In the genomic region with DNA sequence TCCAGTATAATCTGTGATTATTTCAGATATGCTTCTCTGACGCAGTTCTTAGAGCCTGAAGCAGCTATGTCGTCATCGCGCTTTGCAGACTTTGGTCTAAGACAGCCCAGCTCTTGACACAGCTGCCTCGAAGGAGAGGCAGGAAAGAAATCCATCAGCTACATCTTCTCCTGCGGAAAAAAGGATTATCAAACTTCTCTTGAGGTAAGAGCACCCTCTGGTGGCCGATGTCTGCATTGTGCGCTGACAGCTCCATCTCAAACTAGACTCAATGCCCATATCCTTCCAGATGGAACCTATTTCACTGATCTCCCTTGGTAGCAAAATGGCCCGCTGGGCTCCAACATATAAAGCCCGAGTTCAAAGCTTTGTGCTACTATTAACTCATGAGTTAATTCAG, we compare ENCODE assay signal across 9 mouse cellular contexts.
DNase-seq lines count a peak whose midpoint lies in the region; ATAC-seq and TF ChIP-seq lines count a peak whose summit lies in the region.
"Had no signal": no experiment of that assay in that cellular context is flagged by ENCODE, and none has a peak within 500 bp of the region (broad histone marks: within the 10 kb centered on the region; RNA-seq: fewer than 3 reads in every experiment).

No protein-coding gene starts in this region.

- WGBS in forebrain, embryonic 14.5 days: 7% methylated on average over 10 of the region's 10 CpGs
- WGBS in lung, embryonic 15.5 days: 7% methylated on average over 10 of the region's 10 CpGs

- H3K4me3 ChIP-seq in G1E (ENCODE audit: low read depth, low read length): no peak overlapping the region
- no peak overlapping the region for H3K4me3 ChIP-seq in forebrain, embryonic 14.5 days (ENCODE audit: low read depth, low read length)
- peak overlapping the region; percentile 21; the same call in 1 of the 2 replicates for H3K4me3 ChIP-seq in lung, embryonic 15.5 days
- H3K4me3 ChIP-seq: megakaryocyte, embryonic 14.5 days had no signal

- H3K9me3 ChIP-seq in G1E (replicated peaks): no peaks in the 10 kb centered on the region
- H3K9me3 ChIP-seq in forebrain, embryonic 14.5 days (replicated peaks; ENCODE audit: control insufficient read depth, low read length): no peaks in the 10 kb centered on the region
- H3K9me3 ChIP-seq in lung, embryonic 15.5 days: no peaks in the 10 kb centered on the region

- H3K4me2 ChIP-seq in forebrain, embryonic 14.5 days (ENCODE audit: low read length): no peak overlapping the region
- H3K4me2 ChIP-seq in lung, embryonic 15.5 days: peak overlapping the region; percentile 48

- H3K27ac ChIP-seq in forebrain, embryonic 14.5 days (ENCODE audit: low read depth, low read length): no peak overlapping the region
- no peak overlapping the region for H3K27ac ChIP-seq in lung, embryonic 15.5 days

- no peak overlapping the region for H3K9ac ChIP-seq in forebrain, embryonic 14.5 days (ENCODE audit: low read length)
- H3K9ac ChIP-seq in lung, embryonic 15.5 days: no peak overlapping the region

- TF ChIP-seq CTCF in G1E (IDR thresholded peaks at IDR 0.05; ENCODE audit: low read depth, low read length): peak; percentile 78

- intact Hi-C loops in heart, postnatal 10 days (cut with DNase I): loop anchor here (1.0 to 2.0 kb wide), 4 partner anchors 182 to 465 kb away; no protein-coding TSS in a partner anchor

- H3K27me3 ChIP-seq in G1E (ENCODE audit: insufficient read depth, low read length): no peaks in the 10 kb centered on the region
- H3K27me3 ChIP-seq in forebrain, embryonic 14.5 days (replicated peaks; ENCODE audit: control insufficient read depth, insufficient read depth, low read length): no peaks in the 10 kb centered on the region
- no peaks in the 10 kb centered on the region for H3K27me3 ChIP-seq in lung, embryonic 15.5 days
- H3K27me3 ChIP-seq: megakaryocyte, embryonic 14.5 days had no signal

- no peaks in the 10 kb centered on the region for H3K36me3 ChIP-seq in G1E (replicated peaks)
- no peaks in the 10 kb centered on the region for H3K36me3 ChIP-seq in forebrain, embryonic 14.5 days (ENCODE audit: control insufficient read depth, insufficient read depth, low read length)
- H3K36me3 ChIP-seq in lung, embryonic 15.5 days: no peaks in the 10 kb centered on the region

- no peak for ATAC-seq in G1E (ENCODE audit: extremely low read depth, insufficient number of reproducible peaks, low FRiP score, poor library complexity, severe bottlenecking)
- peak; percentile 85 for ATAC-seq in forebrain, embryonic 14.5 days
- ATAC-seq in lung, embryonic 15.5 days (ENCODE audit: borderline replicate concordance, extremely low read depth, low FRiP score, low TSS enrichment): peak; percentile 49; the same call in 1 of the 2 replicates

- H3K4me1 ChIP-seq in G1E (ENCODE audit: insufficient read depth, low read depth, low read length): no peaks in the 10 kb centered on the region
- no peaks in the 10 kb centered on the region for H3K4me1 ChIP-seq in forebrain, embryonic 14.5 days (ENCODE audit: control insufficient read depth, insufficient read depth, low read length)
- H3K4me1 ChIP-seq in lung, embryonic 15.5 days: no peaks in the 10 kb centered on the region

- no peak for DNase-seq in G1E (ENCODE audit: low spot score)
- DNase-seq in c-Kit-positive CD71-positive TER-119-positive erythroid progenitor cells, embryonic 14.5 days (ENCODE audit: low spot score): peak; percentile 33
- DNase-seq in forebrain, embryonic 14.5 days (ENCODE audit: low spot score): peak; percentile 92
- DNase-seq in heart, postnatal 10 days: peak; percentile 78 to 87
- peak; percentile 83 for DNase-seq in layer of hippocampus, adult 11-12 months (ENCODE audit: low spot score)
- peak; percentile 69 for DNase-seq in ovary, postnatal 36 days (ENCODE audit: low spot score)
- peak; percentile 18 for DNase-seq in urinary bladder, postnatal 10 days (ENCODE audit: low spot score)
